Mouse (Mus musculus): ENCODE data around the gene Mrpl51.

Gene Mrpl51

GRCm38 (mm10) chr6:125193390-125193789, 1.8 kb downstream of the Mrpl51 start:
- DNase-seq (ENCODE audit: low spot score), result no peak

- no peak for DNase-seq (ENCODE audit: low spot score)
These were observed 4.0 kb downstream of the Mrpl51 start for GRCm38 (mm10) chr6:125195541-125196075.

GRCm38 (mm10) chr6:125196301-125196700, 4.7 kb downstream of the Mrpl51 start:
- no peak for DNase-seq (ENCODE audit: low spot score)

- no peak for DNase-seq (ENCODE audit: low spot score)
These were observed 5.6 kb downstream of the Mrpl51 start for GRCm38 (mm10) chr6:125197166-125197565.

- DNase-seq (ENCODE audit: low spot score), result no peak
These were observed 18.8 kb downstream of the Mrpl51 start for GRCm38 (mm10) chr6:125210436-125210835.

- no peak for DNase-seq (ENCODE audit: low spot score)
These were observed 21.0 kb downstream of the Mrpl51 start for GRCm38 (mm10) chr6:125212621-125213020.

- no peak for DNase-seq (ENCODE audit: low spot score)
These were observed 21.5 kb downstream of the Mrpl51 start for GRCm38 (mm10) chr6:125213129-125213528.

- no peak for DNase-seq (ENCODE audit: low spot score)
These were observed 22.1 kb downstream of the Mrpl51 start for GRCm38 (mm10) chr6:125213715-125214114.

GRCm38 (mm10) chr6:125215148-125215954, 23.8 kb downstream of the Mrpl51 start, which contains the start of gene Vamp1:
Vamp1 (plus strand) TSS chr6:125215551.
- peak; percentile 98 for DNase-seq (ENCODE audit: low spot score)

GRCm38 (mm10) chr6:125216898-125217297, 25.3 kb downstream of the Mrpl51 start:
- no peak for DNase-seq (ENCODE audit: low spot score)

- DNase-seq (ENCODE audit: low spot score), result no peak
These were observed 26.3 kb downstream of the Mrpl51 start for GRCm38 (mm10) chr6:125217899-125218298.

- peak; percentile 78 for DNase-seq (ENCODE audit: low spot score)
These were observed 27.4 kb downstream of the Mrpl51 start for GRCm38 (mm10) chr6:125218963-125219362.

GRCm38 (mm10) chr6:125221115-125221745, 29.6 kb downstream of the Mrpl51 start:
- DNase-seq (ENCODE audit: low spot score), result no peak

GRCm38 (mm10) chr6:125222146-125222545, 30.5 kb downstream of the Mrpl51 start:
- peak; percentile 74 for DNase-seq (ENCODE audit: low spot score)

GRCm38 (mm10) chr6:125222577-125222976, 31.0 kb downstream of the Mrpl51 start:
- no peak for DNase-seq (ENCODE audit: low spot score)

GRCm38 (mm10) chr6:125225518-125226115, 34.0 kb downstream of the Mrpl51 start:
- DNase-seq (ENCODE audit: low spot score), result no peak

- no peak for DNase-seq (ENCODE audit: low spot score)
These were observed 39.0 kb downstream of the Mrpl51 start for GRCm38 (mm10) chr6:125230571-125230970.

- DNase-seq (ENCODE audit: low spot score), result peak; percentile 76
These were observed 39.8 kb downstream of the Mrpl51 start, which contains the start of gene Tapbpl for GRCm38 (mm10) chr6:125231117-125232044. Tapbpl (minus strand) TSS chr6:125231860.

GRCm38 (mm10) chr6:125232045-125232437, 40.4 kb downstream of the Mrpl51 start:
- DNase-seq (ENCODE audit: low spot score), result no peak

GRCm38 (mm10) chr6:125232516-125232915, 40.9 kb downstream of the Mrpl51 start:
- DNase-seq (ENCODE audit: low spot score), result no peak

- peak; percentile 47 for DNase-seq (ENCODE audit: low spot score)
These were observed 42.4 kb downstream of the Mrpl51 start for GRCm38 (mm10) chr6:125233816-125234519.

Measured in lung, postnatal 25 days (tissue).